Mouse (Mus musculus) heart, postnatal 10 days (tissue): ENCODE measurements around the gene Sergef. TPM values are rescaled to one million over a fixed set of nuclear protein-coding genes. Genes with fewer than 3 reads are reported as not detected.

Source experiments
- DNase-seq, 2 experiments: peaks; one replicate each; pipeline ENCODE4 v3.0.0; 2021
- intact Hi-C: fragments of 180-260 bp; cut with DNase I; formaldehyde crosslinking; loops from one replicate; pipeline ENCODE4 v1.15.1; 2025
- total RNA-seq, 2 experiments: library from RNA; stranded (reverse); gene quantifications; 2 replicates each; pipeline ENCODE4 v1.2.3; 2021

The Sergef gene
- total RNA-seq, 2 experiments from 2014 or later = 5.6 to 6.5 TPM

- no peak for DNase-seq
Measured at GRCm38 (mm10) chr7:46582750-46583149, 56.9 kb downstream of the Sergef start.

GRCm38 (mm10) chr7:46581358-46581930, 58.2 kb downstream of the Sergef start:
- no peak for DNase-seq
- intact Hi-C loops = no loop called here

More at GRCm38 (mm10) chr7:46582750-46583149, 56.9 kb downstream of the Sergef start:
- intact Hi-C loops = no loop called here

GRCm38 (mm10) chr7:46578091-46578490, 61.5 kb downstream of the Sergef start:
- intact Hi-C loops = no loop called here
- DNase-seq = no peak

GRCm38 (mm10) chr7:46575897-46576296, 63.7 kb downstream of the Sergef start:
- intact Hi-C loops = no loop called here
- DNase-seq = no peak

GRCm38 (mm10) chr7:46572803-46573594, 66.6 kb downstream of the Sergef start:
- intact Hi-C loops = no loop called here
- no peak for DNase-seq

- peak; percentile 49 to 62 for DNase-seq
- intact Hi-C loops = loop anchor here (2.0 kb wide), 1 partner anchor 177 kb away; no protein-coding TSS in a partner anchor
Measured at GRCm38 (mm10) chr7:46569509-46569908, 70.1 kb downstream of the Sergef start.

- intact Hi-C loops = no loop called here
- no peak for DNase-seq
Measured at GRCm38 (mm10) chr7:46566318-46567007, 73.1 kb downstream of the Sergef start.

- intact Hi-C loops = no loop called here
- no peak for DNase-seq
Measured at GRCm38 (mm10) chr7:46565374-46565773, 74.2 kb downstream of the Sergef start.

GRCm38 (mm10) chr7:46563801-46564200, 75.8 kb downstream of the Sergef start:
- intact Hi-C loops = no loop called here
- DNase-seq = no peak

- intact Hi-C loops = no loop called here
- peak in 1 of 2 experiments; percentile 5 for DNase-seq
Measured at GRCm38 (mm10) chr7:46560061-46560460, 79.5 kb downstream of the Sergef start.

- DNase-seq = peak; percentile 72 to 75
- intact Hi-C loops = no loop called here
Measured at GRCm38 (mm10) chr7:46559643-46560042, 80.0 kb downstream of the Sergef start.

GRCm38 (mm10) chr7:46559006-46559405, 80.6 kb downstream of the Sergef start:
- intact Hi-C loops = no loop called here
- no peak for DNase-seq

GRCm38 (mm10) chr7:46557996-46558395, 81.6 kb downstream of the Sergef start:
- intact Hi-C loops = no loop called here
- DNase-seq = no peak

- no peak for DNase-seq
- intact Hi-C loops = no loop called here
Measured at GRCm38 (mm10) chr7:46557387-46557786, 82.2 kb downstream of the Sergef start.

- no peak for DNase-seq
- intact Hi-C loops = no loop called here
Measured at GRCm38 (mm10) chr7:46556358-46557118, 83.1 kb downstream of the Sergef start.

GRCm38 (mm10) chr7:46555731-46556130, 83.9 kb downstream of the Sergef start:
- intact Hi-C loops = no loop called here
- DNase-seq = no peak

- no peak for DNase-seq
- intact Hi-C loops = no loop called here
Measured at GRCm38 (mm10) chr7:46554855-46555254, 84.8 kb downstream of the Sergef start.

- intact Hi-C loops = no loop called here
- peak; percentile 66 to 74 for DNase-seq
Measured at GRCm38 (mm10) chr7:46554003-46554402, 85.6 kb downstream of the Sergef start.

GRCm38 (mm10) chr7:46551935-46552752, 87.5 kb downstream of the Sergef start:
- no peak for DNase-seq
- intact Hi-C loops = no loop called here

GRCm38 (mm10) chr7:46551173-46551572, 88.4 kb downstream of the Sergef start:
- intact Hi-C loops = no loop called here
- DNase-seq = no peak
